Mouse (Mus musculus) monocyte, adult 2 months (primary cell): ENCODE measurements around the gene Nbea.

Source experiments
- DNase-seq, 2 experiments: peaks; one replicate each; pipeline ENCODE4 v3.0.0; 2022; ENCODE audit warnings: low spot score in 2 of 2, low read depth in 1 of 2

The Nbea gene

GRCm38 (mm10) chr3:56183159-56184133 lies at the start of gene Nbea:
TSS of gene Nbea (minus strand) at chr3:56183701.
- DNase-seq: no peak

- no peak for DNase-seq
Measured at GRCm38 (mm10) chr3:56229283-56229682, 45.8 kb upstream of the Nbea start.

GRCm38 (mm10) chr3:56215989-56216388 lies 32.5 kb upstream of the Nbea start:
- DNase-seq: no peak

DNA sequence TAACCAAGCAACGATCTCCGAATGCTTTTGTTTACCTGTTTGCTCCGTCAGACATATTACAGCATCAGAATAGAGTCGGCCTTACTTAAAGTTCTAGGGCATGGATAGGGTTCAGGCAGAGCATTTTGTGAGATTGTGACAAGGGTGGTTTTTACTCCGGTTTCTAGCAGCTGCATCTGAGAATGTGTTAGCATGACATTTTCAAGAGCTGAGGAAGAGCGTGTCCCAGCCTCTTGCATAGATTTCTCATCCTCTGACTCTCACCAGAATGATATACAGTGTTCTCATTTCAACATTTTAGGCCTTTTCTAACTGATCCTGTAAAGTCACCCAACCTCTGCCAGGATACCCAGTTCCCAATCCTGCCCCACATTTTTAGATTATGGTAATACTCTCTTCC lies 20.5 kb upstream of the Nbea start:
- no peak for DNase-seq

DNA sequence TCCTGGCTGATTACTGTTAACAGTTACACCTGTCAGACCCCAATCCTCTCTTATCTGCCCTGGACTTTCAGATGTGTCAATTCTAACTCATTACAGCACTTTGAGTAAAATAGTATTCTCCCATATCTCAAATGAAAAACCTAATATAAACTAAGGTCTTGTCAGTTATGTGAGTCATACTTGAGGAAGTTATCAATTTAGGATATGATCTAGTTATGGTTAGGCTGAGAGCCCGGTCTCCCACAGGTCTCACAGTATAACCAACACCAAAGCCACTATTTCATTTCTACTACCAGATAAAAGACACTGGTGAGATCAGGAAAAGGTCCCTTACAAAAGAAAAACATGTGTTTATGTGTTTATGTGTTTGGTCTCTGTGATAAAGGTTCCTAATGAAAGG lies 4.7 kb upstream of the Nbea start:
- DNase-seq: no peak

GRCm38 (mm10) chr3:56187131-56187779 lies 3.8 kb upstream of the Nbea start:
- DNase-seq: no peak

DNA sequence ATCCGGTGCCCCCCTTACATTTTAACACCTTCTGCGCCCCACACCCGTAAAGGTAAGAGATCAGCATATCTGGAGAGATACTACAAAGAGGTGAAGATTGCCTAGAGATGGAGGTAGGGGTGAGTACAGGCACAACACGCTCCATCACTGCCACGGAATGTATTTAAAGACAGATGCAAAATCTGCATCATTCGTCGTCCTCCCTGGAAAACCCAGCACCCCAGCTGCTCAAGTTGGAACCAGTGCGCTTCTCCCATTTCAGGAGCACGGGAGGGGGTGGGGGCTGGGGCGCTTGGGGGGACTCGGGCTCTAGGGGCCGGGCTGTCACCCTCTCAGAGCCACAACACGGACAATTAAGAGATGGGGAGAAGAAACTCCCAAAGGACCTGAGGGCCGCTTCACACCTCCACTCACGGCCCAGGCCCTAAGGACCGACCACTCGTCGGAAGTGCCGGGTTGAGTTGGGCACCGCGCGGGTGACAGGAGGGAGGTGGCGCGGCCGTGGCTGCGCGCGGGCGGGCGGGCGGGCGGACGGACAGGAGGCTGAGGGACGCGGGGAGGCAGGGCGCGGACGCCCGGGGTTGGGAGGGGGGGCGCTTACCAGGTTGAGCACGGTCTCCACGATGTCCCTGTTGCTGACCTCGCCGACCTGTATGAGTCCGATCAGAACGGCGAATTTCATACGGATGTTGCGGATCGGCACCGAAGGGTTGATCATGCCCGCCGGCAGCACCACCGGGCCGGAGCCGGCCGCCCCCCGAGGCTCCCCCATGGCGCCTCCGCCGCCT lies 936 bp downstream of the Nbea start:
- no peak for DNase-seq

DNA sequence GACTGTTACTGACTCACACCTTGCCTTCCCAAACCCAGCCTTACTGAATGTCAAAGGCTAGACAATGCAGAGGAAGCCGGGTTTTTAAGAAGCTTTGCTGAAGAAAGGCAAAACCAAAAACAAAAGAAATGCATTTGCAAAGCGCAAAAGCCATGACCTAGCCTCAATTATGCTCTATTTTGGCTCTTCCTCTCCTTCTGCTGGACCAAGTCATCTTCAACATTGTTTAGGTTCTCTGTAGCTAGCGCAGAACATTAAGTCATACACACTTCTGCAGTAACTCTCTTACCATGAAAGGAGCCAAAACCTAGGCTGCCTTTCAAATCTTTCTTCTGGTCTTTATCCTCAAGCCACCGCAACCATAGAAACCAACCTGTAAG lies 1.5 kb downstream of the Nbea start:
- DNase-seq: no peak

- DNase-seq: no peak
Measured at GRCm38 (mm10) chr3:56181025-56181424, 2.5 kb downstream of the Nbea start.

GRCm38 (mm10) chr3:56157864-56158263 lies 25.6 kb downstream of the Nbea start:
- no peak for DNase-seq

DNA sequence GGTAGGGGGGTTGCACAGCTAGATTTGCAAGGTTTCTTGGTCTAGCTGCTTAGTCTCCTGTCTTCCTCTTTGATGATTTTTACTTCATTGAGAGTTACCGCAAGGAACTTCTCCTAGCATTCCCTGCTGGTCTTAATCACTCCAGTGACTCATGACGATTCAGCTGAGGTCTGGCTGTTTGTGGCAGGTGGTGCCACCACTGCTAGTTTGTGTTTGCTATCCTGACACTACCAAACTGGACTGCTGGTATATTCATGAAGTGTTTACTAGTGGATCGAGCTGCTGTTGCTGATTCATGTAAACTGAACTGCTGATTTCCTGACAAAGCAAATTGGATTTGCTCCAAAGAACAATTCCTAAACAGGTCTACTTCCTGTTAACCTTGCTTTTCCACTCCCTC lies 56.8 kb downstream of the Nbea start:
- no peak for DNase-seq

GRCm38 (mm10) chr3:56116647-56117046 lies 66.9 kb downstream of the Nbea start:
- no peak for DNase-seq

GRCm38 (mm10) chr3:56108101-56108500 lies 75.4 kb downstream of the Nbea start:
- DNase-seq: no peak

DNA sequence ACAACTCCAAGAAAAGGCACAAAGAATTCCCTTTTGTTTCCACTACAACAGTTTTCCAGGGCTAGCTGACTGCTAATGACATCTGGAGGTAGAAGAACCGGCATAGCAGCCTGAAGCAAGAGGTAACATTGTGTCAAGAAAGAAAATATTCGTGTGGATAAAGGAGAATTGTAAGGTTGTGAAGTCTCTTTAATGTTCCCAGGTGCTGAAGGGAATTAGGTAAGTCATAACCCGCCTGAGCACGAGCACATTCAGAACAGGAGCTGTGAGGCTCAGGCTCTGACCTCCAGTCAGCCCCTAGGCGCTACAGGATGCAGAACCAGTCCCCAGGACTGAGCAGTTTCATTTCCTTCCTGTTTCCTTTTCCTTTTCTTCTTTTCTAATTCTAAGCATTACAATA lies 86.4 kb downstream of the Nbea start:
- no peak for DNase-seq

- DNase-seq: no peak
Measured at GRCm38 (mm10) chr3:56079015-56079612, 104.4 kb downstream of the Nbea start.

DNA sequence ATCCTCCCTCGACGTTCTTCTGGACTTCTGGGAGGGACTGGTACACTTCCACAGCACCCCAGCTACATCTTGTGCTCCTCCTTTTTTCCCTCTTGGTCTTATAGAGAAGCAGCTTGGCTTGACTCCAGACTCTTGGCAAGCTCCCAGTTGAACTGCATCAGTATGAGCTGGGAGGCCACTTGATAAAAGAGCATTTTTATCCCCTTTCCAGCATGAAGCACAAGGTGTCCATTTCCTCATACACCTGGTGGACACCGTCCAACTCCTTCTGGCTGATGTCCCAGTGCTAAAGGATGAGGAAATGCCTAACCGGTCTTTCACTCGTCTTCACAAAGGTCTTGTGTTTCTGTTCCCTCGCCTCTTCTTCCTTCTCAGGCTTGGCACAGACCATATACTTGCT lies 115.7 kb downstream of the Nbea start:
- no peak for DNase-seq

GRCm38 (mm10) chr3:56066360-56067040 lies 117.0 kb downstream of the Nbea start:
- no peak for DNase-seq

DNA sequence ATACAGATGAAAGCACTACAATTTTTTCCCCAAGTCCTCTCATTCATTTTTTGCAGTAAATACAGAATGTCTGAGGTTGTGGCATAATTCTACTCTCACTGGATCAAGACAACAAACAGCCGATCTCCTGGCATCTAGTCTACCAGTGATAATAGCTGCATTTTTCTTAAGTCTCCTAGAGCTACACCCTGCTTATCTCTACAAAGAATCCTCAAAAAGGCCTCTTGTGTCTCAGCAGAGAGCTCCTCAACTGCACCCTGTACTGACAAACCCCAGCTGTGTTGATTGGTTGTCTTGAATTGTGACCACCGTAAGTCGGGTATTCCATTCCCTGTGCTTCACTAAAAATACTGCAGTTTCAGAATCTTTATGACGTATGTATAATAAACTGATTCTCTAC lies 118.3 kb downstream of the Nbea start:
- DNase-seq: no peak

DNA sequence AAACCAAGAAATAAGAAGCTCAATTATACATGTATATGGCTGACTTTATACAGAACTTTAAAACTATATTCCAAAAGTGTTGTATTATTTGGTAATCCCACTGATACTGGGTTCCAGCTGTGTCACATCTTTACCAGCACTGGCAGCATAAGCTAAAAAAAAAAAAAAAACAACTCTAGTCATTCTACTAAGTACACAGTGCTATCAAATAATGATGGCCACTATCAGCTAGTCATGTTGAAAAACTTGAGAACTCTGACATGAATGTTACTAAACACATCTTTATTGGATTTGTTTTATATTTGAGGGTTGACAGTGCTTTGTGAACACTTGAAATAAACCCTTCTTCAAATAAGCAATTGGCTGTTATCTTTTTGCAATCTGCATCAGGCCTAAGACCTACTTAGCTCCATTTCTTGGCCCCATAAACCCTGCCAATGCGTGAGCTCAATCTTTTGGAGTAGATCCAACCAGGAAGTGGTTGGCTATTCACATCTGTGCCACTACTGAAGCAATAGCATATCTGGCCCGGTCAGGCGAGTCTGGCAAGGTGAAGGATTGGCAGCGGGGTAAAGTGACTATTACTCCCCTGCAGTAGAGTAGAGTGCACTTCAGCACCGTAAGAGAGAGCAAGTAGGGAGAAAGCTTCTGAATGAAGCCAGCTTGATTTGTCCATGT lies 137.7 kb downstream of the Nbea start:
- no peak for DNase-seq

DNA sequence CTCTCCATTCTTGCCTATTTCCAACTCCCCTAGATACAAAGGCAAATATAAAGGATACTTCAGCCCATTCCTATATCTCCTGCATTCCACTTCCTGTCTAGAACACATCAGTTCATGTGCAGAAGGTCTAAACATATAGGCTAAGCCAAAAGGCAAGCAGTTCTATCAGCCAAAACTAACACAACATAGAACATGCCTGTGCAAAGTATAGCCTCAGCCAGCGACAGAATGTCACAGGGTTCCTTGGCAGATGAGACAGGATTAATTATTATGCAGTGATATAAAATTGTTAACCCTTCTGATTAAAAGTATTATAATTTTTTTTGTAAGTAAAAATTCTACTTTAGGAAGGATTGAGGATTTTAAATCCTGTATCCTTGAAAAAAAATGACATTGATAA lies 140.4 kb downstream of the Nbea start:
- no peak for DNase-seq
